Mouse (Mus musculus) splenic B cell, adult 2 months (primary cell): ENCODE results near the gene Usp49.
"Not testable (repeated sequence)": the region's sequence is repeated elsewhere in the genome, so short reads cannot be mapped to it uniquely, and the experiment has no call there.

Source experiments
- DNase-seq: peaks from one replicate; pipeline ENCODE4 v3.0.0-alpha.2; 2011; ENCODE audit warnings: low read depth, low spot score
- H3K27me3 ChIP-seq: 2 replicates; pipeline ENCODE4 v1.6.1; 2012; ENCODE audit warnings: mild to moderate bottlenecking, low read length, moderate library complexity, mixed read lengths; ENCODE audit not compliant: control insufficient read depth, poor library complexity, insufficient read depth, severe bottlenecking
- H3K36me3 ChIP-seq: 2 replicates; pipeline ENCODE4 v1.6.1; 2012; ENCODE audit warnings: mild to moderate bottlenecking, low read length, moderate library complexity, mixed read lengths; ENCODE audit not compliant: control insufficient read depth, poor library complexity, insufficient read depth, severe bottlenecking

Gene Usp49

GRCm38 (mm10) chr17:47598580-47599304 lies 31.7 kb upstream of the Usp49 start:
- not testable (repeated sequence) for DNase-seq, H3K36me3 ChIP-seq, H3K27me3 ChIP-seq

- no peak for DNase-seq
- Histone ChIP-seq H3K27me3 (no peaks in the 10 kb centered on the region), H3K36me3 (no peaks in the 10 kb centered on the region; the same call in 1 of the 2 replicates)
These were observed 30.8 kb upstream of the Usp49 start for GRCm38 (mm10) chr17:47599511-47600297.

- no peaks in the 10 kb centered on the region for H3K27me3 ChIP-seq
- no peaks in the 10 kb centered on the region; the same call in 1 of the 2 replicates for H3K36me3 ChIP-seq
- peak; percentile 25 for DNase-seq
These were observed 29.7 kb upstream of the Usp49 start for GRCm38 (mm10) chr17:47600601-47601388.

- Histone ChIP-seq H3K27me3 (no peaks in the 10 kb centered on the region), H3K36me3 (no peaks in the 10 kb centered on the region; the same call in 1 of the 2 replicates)
- no peak for DNase-seq
These were observed 29.1 kb upstream of the Usp49 start for GRCm38 (mm10) chr17:47601389-47601755.

GRCm38 (mm10) chr17:47602289-47602688 lies 28.2 kb upstream of the Usp49 start:
- no peak for DNase-seq
- no peaks in the 10 kb centered on the region for H3K27me3 ChIP-seq
- H3K36me3 ChIP-seq: no peaks in the 10 kb centered on the region; the same call in 1 of the 2 replicates

GRCm38 (mm10) chr17:47606220-47606619 lies 24.3 kb upstream of the Usp49 start:
- DNase-seq: peak; percentile 57
- Histone ChIP-seq H3K36me3 (no peaks in the 10 kb centered on the region), H3K27me3 (no peaks in the 10 kb centered on the region)

GRCm38 (mm10) chr17:47609182-47609581 lies 21.3 kb upstream of the Usp49 start:
- no peaks in the 10 kb centered on the region for H3K36me3 ChIP-seq
- no peaks in the 10 kb centered on the region for H3K27me3 ChIP-seq
- DNase-seq: no peak

GRCm38 (mm10) chr17:47610849-47611660 lies 19.4 kb upstream of the Usp49 start, which contains the start of the genes Bysl, Med20 and Gm20517:
Gene Bysl, minus strand, starts transcription at chr17:47611492.
Gene Med20, plus strand, starts transcription at chr17:47611582.
Gene Gm20517, plus strand, starts transcription at chr17:47611589.
- DNase-seq: peak; percentile 98
- no peaks in the 10 kb centered on the region for H3K27me3 ChIP-seq
- peaks cover 6% of the 10 kb centered on the region for H3K36me3 ChIP-seq

- DNase-seq: no peak
- peaks cover 6% of the 10 kb centered on the region for H3K36me3 ChIP-seq
These were observed 18.9 kb upstream of the Usp49 start for GRCm38 (mm10) chr17:47611661-47611982.

GRCm38 (mm10) chr17:47614018-47614417 lies 16.5 kb upstream of the Usp49 start:
- Histone ChIP-seq H3K36me3 (peaks cover 9% of the 10 kb centered on the region), H3K27me3 (no peaks in the 10 kb centered on the region)
- peak; percentile 68 for DNase-seq

More at GRCm38 (mm10) chr17:47611661-47611982, 18.9 kb upstream of the Usp49 start:
- H3K27me3 ChIP-seq: no peaks in the 10 kb centered on the region

- no peak for DNase-seq
- H3K36me3 ChIP-seq: peaks cover 13% of the 10 kb centered on the region
- no peaks in the 10 kb centered on the region for H3K27me3 ChIP-seq
These were observed 14.4 kb upstream of the Usp49 start for GRCm38 (mm10) chr17:47616119-47616518.

- H3K27me3 ChIP-seq: no peaks in the 10 kb centered on the region
- peaks cover 13% of the 10 kb centered on the region for H3K36me3 ChIP-seq
- no peak for DNase-seq
These were observed 13.8 kb upstream of the Usp49 start for GRCm38 (mm10) chr17:47616652-47617051.

GRCm38 (mm10) chr17:47617605-47618307 lies 12.7 kb upstream of the Usp49 start:
- H3K27me3 ChIP-seq: no peaks in the 10 kb centered on the region
- H3K36me3 ChIP-seq: peaks cover 14% of the 10 kb centered on the region
- DNase-seq: no peak
